Mouse (Mus musculus): ENCODE results near the gene Ripk4. TPM values are rescaled to one million over a fixed set of nuclear protein-coding genes. Genes with fewer than 3 reads are reported as not detected.

Gene Ripk4
- polyA plus RNA-seq, 1 experiment from 2014 or later = 0.94 TPM

- no peak overlapping the region for H3K27ac ChIP-seq (ENCODE audit: low read depth, low read length)
- no peak overlapping the region for H3K4me3 ChIP-seq (ENCODE audit: low read depth, low read length)
- H3K9me3 ChIP-seq (ENCODE audit: control insufficient read depth, low read length) = no peaks in the 10 kb centered on the region
- no peak overlapping the region for H3K4me2 ChIP-seq
- no peak overlapping the region for H3K9ac ChIP-seq (ENCODE audit: low read length)
- no peaks in the 10 kb centered on the region for H3K27me3 ChIP-seq (ENCODE audit: control insufficient read depth, insufficient read depth, low read length)
- no peaks in the 10 kb centered on the region for H3K4me1 ChIP-seq (ENCODE audit: control insufficient read depth, insufficient read depth, low read length)
- DNase-seq (ENCODE audit: low spot score, missing footprints) (no peak), ATAC-seq (ENCODE audit: low FRiP score) (no peak)
- no peaks in the 10 kb centered on the region for H3K36me3 ChIP-seq (ENCODE audit: control insufficient read depth, insufficient read depth, low read length)
These were observed 44.1 kb downstream of the Ripk4 start for GRCm38 (mm10) chr16:97719392-97719983.

- H3K27ac ChIP-seq (ENCODE audit: low read depth, low read length) = no peak overlapping the region
- no peaks in the 10 kb centered on the region for H3K9me3 ChIP-seq (ENCODE audit: control insufficient read depth, low read length)
- DNase-seq (ENCODE audit: low spot score, missing footprints) (no peak), ATAC-seq (ENCODE audit: low FRiP score) (no peak)
- no peak overlapping the region for H3K9ac ChIP-seq (ENCODE audit: low read length)
- 92% methylated on average over 6 of the region's 6 CpGs for WGBS
- no peaks in the 10 kb centered on the region for H3K36me3 ChIP-seq (ENCODE audit: control insufficient read depth, insufficient read depth, low read length)
- no peak overlapping the region for H3K4me2 ChIP-seq
- no peaks in the 10 kb centered on the region for H3K27me3 ChIP-seq (ENCODE audit: control insufficient read depth, insufficient read depth, low read length)
- no peaks in the 10 kb centered on the region for H3K4me1 ChIP-seq (ENCODE audit: control insufficient read depth, insufficient read depth, low read length)
- no peak overlapping the region for H3K4me3 ChIP-seq (ENCODE audit: low read depth, low read length)
These were observed 47.0 kb downstream of the Ripk4 start for GRCm38 (mm10) chr16:97716567-97716966.

DNA sequence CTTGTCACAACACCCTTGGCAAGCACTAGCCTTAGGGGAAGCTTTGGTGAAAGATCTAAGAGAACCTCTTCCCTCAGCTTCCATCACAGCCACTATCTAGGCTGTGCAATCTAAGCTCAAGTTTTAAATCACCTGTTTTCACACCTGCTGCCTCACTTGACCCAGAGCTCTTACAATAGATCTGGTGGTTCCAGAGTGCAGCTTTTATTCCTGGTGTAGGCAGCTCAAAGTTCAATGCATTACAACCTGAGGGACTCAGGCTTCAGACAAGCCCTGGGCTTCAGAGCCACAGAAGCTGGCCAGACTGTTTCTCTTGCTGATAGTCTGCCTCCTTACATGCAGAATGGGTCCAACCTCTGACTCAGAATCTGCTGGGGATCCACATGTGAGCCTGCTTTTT is 51.5 kb downstream of the Ripk4 start:
- no peak overlapping the region for H3K4me2 ChIP-seq
- no peaks in the 10 kb centered on the region for H3K9me3 ChIP-seq (ENCODE audit: control insufficient read depth, low read length)
- DNase-seq (ENCODE audit: low spot score, missing footprints) = no peak
- H3K36me3 ChIP-seq (ENCODE audit: control insufficient read depth, insufficient read depth, low read length) = no peaks in the 10 kb centered on the region
- H3K9ac ChIP-seq (ENCODE audit: low read length) = no peak overlapping the region
- ATAC-seq (ENCODE audit: low FRiP score) = no peak
- no peaks in the 10 kb centered on the region for H3K4me1 ChIP-seq (ENCODE audit: control insufficient read depth, insufficient read depth, low read length)
- H3K27me3 ChIP-seq (ENCODE audit: control insufficient read depth, insufficient read depth, low read length) = no peaks in the 10 kb centered on the region
- H3K27ac ChIP-seq (ENCODE audit: low read depth, low read length) = no peak overlapping the region
- H3K4me3 ChIP-seq (ENCODE audit: low read depth, low read length) = no peak overlapping the region

- no peaks in the 10 kb centered on the region for H3K36me3 ChIP-seq (ENCODE audit: control insufficient read depth, insufficient read depth, low read length)
- H3K4me2 ChIP-seq = no peak overlapping the region
- H3K4me3 ChIP-seq (ENCODE audit: low read depth, low read length) = no peak overlapping the region
- H3K9ac ChIP-seq (ENCODE audit: low read length) = no peak overlapping the region
- H3K4me1 ChIP-seq (ENCODE audit: control insufficient read depth, insufficient read depth, low read length) = no peaks in the 10 kb centered on the region
- no peak for DNase-seq (ENCODE audit: low spot score, missing footprints)
- no peak overlapping the region for H3K27ac ChIP-seq (ENCODE audit: low read depth, low read length)
- WGBS = 74% methylated on average over 1 of the region's 1 CpGs
- no peaks in the 10 kb centered on the region for H3K27me3 ChIP-seq (ENCODE audit: control insufficient read depth, insufficient read depth, low read length)
- H3K9me3 ChIP-seq (ENCODE audit: control insufficient read depth, low read length) = no peaks in the 10 kb centered on the region
- no peak for ATAC-seq (ENCODE audit: low FRiP score)
These were observed 61.7 kb downstream of the Ripk4 start for GRCm38 (mm10) chr16:97701871-97702270.

GRCm38 (mm10) chr16:97697769-97698168 is 65.8 kb downstream of the Ripk4 start:
- no peak overlapping the region for H3K4me2 ChIP-seq
- no peak overlapping the region for H3K4me3 ChIP-seq (ENCODE audit: low read depth, low read length)
- no peak overlapping the region for H3K9ac ChIP-seq (ENCODE audit: low read length)
- H3K27ac ChIP-seq (ENCODE audit: low read depth, low read length) = no peak overlapping the region
- H3K27me3 ChIP-seq (ENCODE audit: control insufficient read depth, insufficient read depth, low read length) = no peaks in the 10 kb centered on the region
- H3K36me3 ChIP-seq (ENCODE audit: control insufficient read depth, insufficient read depth, low read length) = no peaks in the 10 kb centered on the region
- 24% methylated on average over 1 of the region's 1 CpGs for WGBS
- ATAC-seq (ENCODE audit: low FRiP score) (no peak), DNase-seq (ENCODE audit: low spot score, missing footprints) (no peak)
- no peaks in the 10 kb centered on the region for H3K4me1 ChIP-seq (ENCODE audit: control insufficient read depth, insufficient read depth, low read length)
- H3K9me3 ChIP-seq (ENCODE audit: control insufficient read depth, low read length) = no peaks in the 10 kb centered on the region

DNA sequence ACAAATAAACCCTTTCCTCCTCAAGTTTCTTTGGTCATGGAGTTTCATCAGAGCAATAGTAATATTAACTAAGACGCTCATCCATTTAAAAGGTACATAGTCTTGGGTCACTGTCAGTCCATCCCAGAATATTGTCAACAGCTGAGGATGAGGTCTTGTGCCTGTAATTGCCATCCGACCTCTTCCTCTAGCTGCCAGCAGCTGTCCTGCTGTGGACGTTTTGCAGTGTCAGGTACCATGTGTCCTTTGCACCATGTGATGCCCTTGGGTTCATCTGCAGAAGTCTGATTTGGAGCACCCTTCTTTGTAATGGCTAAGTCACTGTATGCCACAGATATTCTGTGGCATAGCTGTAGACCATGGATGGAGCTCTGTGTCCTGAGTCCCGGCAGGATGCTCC is 67.9 kb downstream of the Ripk4 start:
- H3K9ac ChIP-seq (ENCODE audit: low read length) = no peak overlapping the region
- DNase-seq (ENCODE audit: low spot score, missing footprints) (no peak), ATAC-seq (ENCODE audit: low FRiP score) (no peak)
- H3K4me3 ChIP-seq (ENCODE audit: low read depth, low read length) = no peak overlapping the region
- H3K9me3 ChIP-seq (ENCODE audit: control insufficient read depth, low read length) = no peaks in the 10 kb centered on the region
- no peak overlapping the region for H3K27ac ChIP-seq (ENCODE audit: low read depth, low read length)
- no peaks in the 10 kb centered on the region for H3K27me3 ChIP-seq (ENCODE audit: control insufficient read depth, insufficient read depth, low read length)
- no peaks in the 10 kb centered on the region for H3K36me3 ChIP-seq (ENCODE audit: control insufficient read depth, insufficient read depth, low read length)
- H3K4me2 ChIP-seq = no peak overlapping the region
- H3K4me1 ChIP-seq (ENCODE audit: control insufficient read depth, insufficient read depth, low read length) = no peaks in the 10 kb centered on the region
- 80% methylated on average over 4 of the region's 4 CpGs for WGBS

Other genes starting within 250 kb of the Ripk4 start
- gene Fam3b, start 249.0 kb downstream of the Ripk4 start, polyA plus RNA-seq (2014; fragmentation: Nextera tagmentation; extraction: Ambion mirVana) = not detected in 2 replicates
- 0.23 TPM in 1 of 2 replicates, not detected in the other for gene Tmprss2, start 152.6 kb downstream of the Ripk4 start, polyA plus RNA-seq (2014; fragmentation: Nextera tagmentation; extraction: Ambion mirVana)
- gene Prdm15, start 88.1 kb upstream of the Ripk4 start, polyA plus RNA-seq (2014; fragmentation: Nextera tagmentation; extraction: Ambion mirVana) = 12.0 and 12.2 TPM in 2 replicates
- 17.7 and 19.4 TPM in 2 replicates for gene C2cd2, start 198.8 kb upstream of the Ripk4 start, polyA plus RNA-seq (2014; fragmentation: Nextera tagmentation; extraction: Ambion mirVana)
- 13.2 and 13.5 TPM in 2 replicates for gene Zbtb21, start 198.8 kb upstream of the Ripk4 start, polyA plus RNA-seq (2014; fragmentation: Nextera tagmentation; extraction: Ambion mirVana)
- gene B230307C23Rik, start 233.5 kb upstream of the Ripk4 start, polyA plus RNA-seq (2014; fragmentation: Nextera tagmentation; extraction: Ambion mirVana) = 19.3 and 21.5 TPM in 2 replicates